Mouse (Mus musculus): ENCODE measurements around the gene Carmil1. TPM values are rescaled to one million over a fixed set of nuclear protein-coding genes. Genes with fewer than 3 reads are reported as not detected.
A peak's percentile ranks its signal among the peaks of the same experiment; 100 is the strongest.

The Carmil1 gene
- polyA plus RNA-seq, 1 experiment from 2014 or later = 46.2 TPM

- H3K27ac ChIP-seq = no peak overlapping the region
- H3K36me3 ChIP-seq = no peaks in the 10 kb centered on the region
- ATAC-seq (ENCODE audit: borderline replicate concordance, extremely low read depth, low FRiP score, low TSS enrichment) = no peak
- H3K9me3 ChIP-seq = no peaks in the 10 kb centered on the region
- H3K9ac ChIP-seq = no peak overlapping the region
- H3K4me3 ChIP-seq = no peak overlapping the region
- no peaks in the 10 kb centered on the region for H3K4me1 ChIP-seq
- WGBS = 55% methylated on average over 4 of the region's 4 CpGs
- no peaks in the 10 kb centered on the region for H3K27me3 ChIP-seq
- H3K4me2 ChIP-seq = no peak overlapping the region
These were observed 120.6 kb downstream of the Carmil1 start for GRCm38 (mm10) chr13:24159972-24160371.

- Histone ChIP-seq H3K4me3 (no peak overlapping the region), H3K4me2 (no peak overlapping the region), H3K9ac (no peak overlapping the region), H3K36me3 (no peaks in the 10 kb centered on the region), H3K4me1 (no peaks in the 10 kb centered on the region), H3K27ac (no peak overlapping the region), H3K27me3 (no peaks in the 10 kb centered on the region), H3K9me3 (no peaks in the 10 kb centered on the region)
- WGBS = 63% methylated on average over 8 of the region's 8 CpGs
- peak; percentile 69; the same call in 1 of the 2 replicates for ATAC-seq (ENCODE audit: borderline replicate concordance, extremely low read depth, low FRiP score, low TSS enrichment)
These were observed 121.2 kb downstream of the Carmil1 start for GRCm38 (mm10) chr13:24159190-24159965.

GRCm38 (mm10) chr13:24157560-24158011 is 123.0 kb downstream of the Carmil1 start:
- no peak overlapping the region for H3K9ac ChIP-seq
- H3K4me2 ChIP-seq = no peak overlapping the region
- no peak overlapping the region for H3K4me3 ChIP-seq
- H3K4me1 ChIP-seq = no peaks in the 10 kb centered on the region
- no peak for ATAC-seq (ENCODE audit: borderline replicate concordance, extremely low read depth, low FRiP score, low TSS enrichment)
- H3K27me3 ChIP-seq = no peaks in the 10 kb centered on the region
- no peak overlapping the region for H3K27ac ChIP-seq
- 87% methylated on average over 10 of the region's 10 CpGs for WGBS
- H3K9me3 ChIP-seq = no peaks in the 10 kb centered on the region
- no peaks in the 10 kb centered on the region for H3K36me3 ChIP-seq

- H3K36me3 ChIP-seq = no peaks in the 10 kb centered on the region
- H3K9me3 ChIP-seq = no peaks in the 10 kb centered on the region
- no peak overlapping the region for H3K4me2 ChIP-seq
- 44% methylated on average over 6 of the region's 6 CpGs for WGBS
- no peak overlapping the region for H3K4me3 ChIP-seq
- no peaks in the 10 kb centered on the region for H3K27me3 ChIP-seq
- no peak overlapping the region for H3K27ac ChIP-seq
- no peak for ATAC-seq (ENCODE audit: borderline replicate concordance, extremely low read depth, low FRiP score, low TSS enrichment)
- no peaks in the 10 kb centered on the region for H3K4me1 ChIP-seq
- no peak overlapping the region for H3K9ac ChIP-seq
These were observed 125.4 kb downstream of the Carmil1 start for GRCm38 (mm10) chr13:24155190-24155589.

GRCm38 (mm10) chr13:24154281-24155061 is 126.1 kb downstream of the Carmil1 start:
- Histone ChIP-seq H3K4me1 (no peaks in the 10 kb centered on the region), H3K27ac (no peak overlapping the region), H3K4me3 (no peak overlapping the region), H3K9ac (no peak overlapping the region), H3K27me3 (no peaks in the 10 kb centered on the region), H3K36me3 (no peaks in the 10 kb centered on the region), H3K9me3 (no peaks in the 10 kb centered on the region), H3K4me2 (no peak overlapping the region)
- no peak for ATAC-seq (ENCODE audit: borderline replicate concordance, extremely low read depth, low FRiP score, low TSS enrichment)
- 41% methylated on average over 10 of the region's 10 CpGs for WGBS

- Histone ChIP-seq H3K4me3 (no peak overlapping the region), H3K4me1 (no peaks in the 10 kb centered on the region), H3K4me2 (no peak overlapping the region), H3K27me3 (no peaks in the 10 kb centered on the region), H3K27ac (no peak overlapping the region), H3K9me3 (no peaks in the 10 kb centered on the region), H3K36me3 (no peaks in the 10 kb centered on the region), H3K9ac (no peak overlapping the region)
- 61% methylated on average over 7 of the region's 7 CpGs for WGBS
- no peak for ATAC-seq (ENCODE audit: borderline replicate concordance, extremely low read depth, low FRiP score, low TSS enrichment)
These were observed 128.0 kb downstream of the Carmil1 start for GRCm38 (mm10) chr13:24152610-24153009.

GRCm38 (mm10) chr13:24151335-24151734 is 129.3 kb downstream of the Carmil1 start:
- 0 out of 2 replicates have a peak, but pooled peaks cover 3% of the 10 kb centered on the region for H3K36me3 ChIP-seq
- H3K4me2 ChIP-seq = no peak overlapping the region
- no peak overlapping the region for H3K9ac ChIP-seq
- 73% methylated on average over 6 of the region's 6 CpGs for WGBS
- no peaks in the 10 kb centered on the region for H3K9me3 ChIP-seq
- no peak overlapping the region for H3K4me3 ChIP-seq
- no peak for ATAC-seq (ENCODE audit: borderline replicate concordance, extremely low read depth, low FRiP score, low TSS enrichment)
- H3K27me3 ChIP-seq = no peaks in the 10 kb centered on the region
- H3K27ac ChIP-seq = no peak overlapping the region
- H3K4me1 ChIP-seq = no peaks in the 10 kb centered on the region

- no peak overlapping the region for H3K9ac ChIP-seq
- H3K27me3 ChIP-seq = no peaks in the 10 kb centered on the region
- 69% methylated on average over 1 of the region's 1 CpGs for WGBS
- 0 out of 2 replicates have a peak, but pooled peaks cover 3% of the 10 kb centered on the region for H3K36me3 ChIP-seq
- H3K9me3 ChIP-seq = no peaks in the 10 kb centered on the region
- ATAC-seq (ENCODE audit: borderline replicate concordance, extremely low read depth, low FRiP score, low TSS enrichment) = no peak
- no peak overlapping the region for H3K4me3 ChIP-seq
- no peak overlapping the region for H3K4me2 ChIP-seq
- 0 out of 2 replicates have a peak, but pooled peaks cover 6% of the 10 kb centered on the region for H3K4me1 ChIP-seq
- 0 out of 2 replicates have a peak overlapping the region, but pooled peaks have one; percentile 8 for H3K27ac ChIP-seq
These were observed 132.0 kb downstream of the Carmil1 start for GRCm38 (mm10) chr13:24148549-24148948.

- ATAC-seq (ENCODE audit: borderline replicate concordance, extremely low read depth, low FRiP score, low TSS enrichment) = no peak
- Histone ChIP-seq H3K4me2 (no peak overlapping the region), H3K36me3 (0 out of 2 replicates have a peak, but pooled peaks cover 3% of the 10 kb centered on the region), H3K27me3 (no peaks in the 10 kb centered on the region), H3K9ac (no peak overlapping the region), H3K9me3 (no peaks in the 10 kb centered on the region), H3K27ac (no peak overlapping the region), H3K4me3 (no peak overlapping the region), H3K4me1 (0 out of 2 replicates have a peak, but pooled peaks cover 6% of the 10 kb centered on the region)
- 80% methylated on average over 3 of the region's 3 CpGs for WGBS
These were observed 133.6 kb downstream of the Carmil1 start for GRCm38 (mm10) chr13:24147006-24147405.

- Histone ChIP-seq H3K4me3 (no peak overlapping the region), H3K9ac (no peak overlapping the region), H3K27ac (no peak overlapping the region), H3K36me3 (0 out of 2 replicates have a peak, but pooled peaks cover 4% of the 10 kb centered on the region), H3K4me1 (0 out of 2 replicates have a peak, but pooled peaks cover 6% of the 10 kb centered on the region), H3K4me2 (no peak overlapping the region), H3K9me3 (no peaks in the 10 kb centered on the region), H3K27me3 (no peaks in the 10 kb centered on the region)
- no peak for ATAC-seq (ENCODE audit: borderline replicate concordance, extremely low read depth, low FRiP score, low TSS enrichment)
- WGBS = 94% methylated on average over 5 of the region's 5 CpGs
These were observed 134.1 kb downstream of the Carmil1 start for GRCm38 (mm10) chr13:24146541-24146940.

- H3K36me3 ChIP-seq = 0 out of 2 replicates have a peak, but pooled peaks cover 6% of the 10 kb centered on the region
- H3K9ac ChIP-seq = no peak overlapping the region
- H3K9me3 ChIP-seq = no peaks in the 10 kb centered on the region
- ATAC-seq (ENCODE audit: borderline replicate concordance, extremely low read depth, low FRiP score, low TSS enrichment) = no peak
- 0 out of 2 replicates have a peak, but pooled peaks cover 6% of the 10 kb centered on the region for H3K4me1 ChIP-seq
- H3K4me3 ChIP-seq = no peak overlapping the region
- H3K27me3 ChIP-seq = no peaks in the 10 kb centered on the region
- H3K27ac ChIP-seq = no peak overlapping the region
- H3K4me2 ChIP-seq = no peak overlapping the region
- 39% methylated on average over 4 of the region's 4 CpGs for WGBS
These were observed 135.7 kb downstream of the Carmil1 start for GRCm38 (mm10) chr13:24144858-24145257.

GRCm38 (mm10) chr13:24144141-24144540 is 136.5 kb downstream of the Carmil1 start:
- Histone ChIP-seq H3K9ac (no peak overlapping the region), H3K9me3 (no peaks in the 10 kb centered on the region), H3K36me3 (0 out of 2 replicates have a peak, but pooled peaks cover 6% of the 10 kb centered on the region), H3K4me1 (0 out of 2 replicates have a peak, but pooled peaks cover 6% of the 10 kb centered on the region), H3K27ac (no peak overlapping the region), H3K4me3 (no peak overlapping the region), H3K4me2 (no peak overlapping the region), H3K27me3 (no peaks in the 10 kb centered on the region)
- WGBS = 44% methylated on average over 2 of the region's 2 CpGs
- no peak for ATAC-seq (ENCODE audit: borderline replicate concordance, extremely low read depth, low FRiP score, low TSS enrichment)

Measured in lung, embryonic 15.5 days (tissue).